Mouse (Mus musculus): Measurements from ENCODE around the gene Pakap. TPM values are rescaled to one million over a fixed set of nuclear protein-coding genes. Genes with fewer than 3 reads are reported as not detected.

The Pakap gene
- polyA plus RNA-seq, 1 experiment from 2014 or later = 46.0 TPM

GRCm38 (mm10) chr4:57723659-57724058 lies 155.7 kb downstream of the Pakap start:
- Histone ChIP-seq H3K4me2 (no peak overlapping the region), H3K9me3 (replicated peaks; ENCODE audit: control insufficient read depth, low read length) (no peaks in the 10 kb centered on the region), H3K27ac (ENCODE audit: low read depth, low read length) (no peak overlapping the region), H3K27me3 (ENCODE audit: control insufficient read depth, insufficient read depth, low read length) (no peaks in the 10 kb centered on the region), H3K36me3 (ENCODE audit: control insufficient read depth, insufficient read depth, low read length) (no peaks in the 10 kb centered on the region), H3K4me3 (ENCODE audit: low read depth, low read length) (no peak overlapping the region), H3K4me1 (ENCODE audit: control insufficient read depth, insufficient read depth, low read length) (peaks cover 7% of the 10 kb centered on the region; the same call in 1 of the 2 replicates), H3K9ac (ENCODE audit: low read depth, low read length) (no peak overlapping the region)
- no peak for ATAC-seq (replicated peaks; ENCODE audit: insufficient number of reproducible peaks, low FRiP score, low TSS enrichment)
- WGBS (ENCODE audit: insufficient replicate concordance) = 62% methylated on average over 2 of the region's 2 CpGs

GRCm38 (mm10) chr4:57725569-57725968 lies 157.6 kb downstream of the Pakap start:
- WGBS (ENCODE audit: insufficient replicate concordance) = 63% methylated on average over 1 of the region's 1 CpGs
- no peaks in the 10 kb centered on the region for H3K9me3 ChIP-seq (replicated peaks; ENCODE audit: control insufficient read depth, low read length)
- peaks cover 6% of the 10 kb centered on the region; the same call in 1 of the 2 replicates for H3K4me1 ChIP-seq (ENCODE audit: control insufficient read depth, insufficient read depth, low read length)

GRCm38 (mm10) chr4:57728611-57729183 lies 160.7 kb downstream of the Pakap start:
- no peaks in the 10 kb centered on the region for H3K27me3 ChIP-seq (ENCODE audit: control insufficient read depth, insufficient read depth, low read length)
- 74% methylated on average over 4 of the region's 4 CpGs for WGBS (ENCODE audit: insufficient replicate concordance)
- H3K36me3 ChIP-seq (ENCODE audit: control insufficient read depth, insufficient read depth, low read length) = no peaks in the 10 kb centered on the region
- H3K9ac ChIP-seq (ENCODE audit: low read depth, low read length) = no peak overlapping the region
- ATAC-seq (replicated peaks; ENCODE audit: insufficient number of reproducible peaks, low FRiP score, low TSS enrichment) = no peak
- no peak overlapping the region for H3K27ac ChIP-seq (ENCODE audit: low read depth, low read length)
- H3K4me3 ChIP-seq (ENCODE audit: low read depth, low read length) = no peak overlapping the region
- H3K4me2 ChIP-seq = no peak overlapping the region
- H3K4me1 ChIP-seq (ENCODE audit: control insufficient read depth, insufficient read depth, low read length) = peaks cover 6% of the 10 kb centered on the region; the same call in 1 of the 2 replicates
- no peaks in the 10 kb centered on the region for H3K9me3 ChIP-seq (replicated peaks; ENCODE audit: control insufficient read depth, low read length)

More at GRCm38 (mm10) chr4:57725569-57725968, 157.6 kb downstream of the Pakap start:
- Histone ChIP-seq H3K36me3 (ENCODE audit: control insufficient read depth, insufficient read depth, low read length) (no peaks in the 10 kb centered on the region), H3K27ac (ENCODE audit: low read depth, low read length) (no peak overlapping the region), H3K4me3 (ENCODE audit: low read depth, low read length) (no peak overlapping the region), H3K4me2 (no peak overlapping the region), H3K27me3 (ENCODE audit: control insufficient read depth, insufficient read depth, low read length) (no peaks in the 10 kb centered on the region), H3K9ac (ENCODE audit: low read depth, low read length) (no peak overlapping the region)
- no peak for ATAC-seq (replicated peaks; ENCODE audit: insufficient number of reproducible peaks, low FRiP score, low TSS enrichment)

GRCm38 (mm10) chr4:57730047-57730446 lies 162.1 kb downstream of the Pakap start:
- no peak overlapping the region for H3K27ac ChIP-seq (ENCODE audit: low read depth, low read length)

GRCm38 (mm10) chr4:57730801-57731598 lies 163.0 kb downstream of the Pakap start:
- no peak overlapping the region for H3K27ac ChIP-seq (ENCODE audit: low read depth, low read length)
- no peak overlapping the region for H3K4me2 ChIP-seq
- 71% methylated on average over 11 of the region's 11 CpGs for WGBS (ENCODE audit: insufficient replicate concordance)
- no peak for ATAC-seq (replicated peaks; ENCODE audit: insufficient number of reproducible peaks, low FRiP score, low TSS enrichment)
- no peak overlapping the region for H3K9ac ChIP-seq (ENCODE audit: low read depth, low read length)
- H3K9me3 ChIP-seq (replicated peaks; ENCODE audit: control insufficient read depth, low read length) = no peaks in the 10 kb centered on the region
- H3K27me3 ChIP-seq (ENCODE audit: control insufficient read depth, insufficient read depth, low read length) = no peaks in the 10 kb centered on the region
- H3K4me1 ChIP-seq (ENCODE audit: control insufficient read depth, insufficient read depth, low read length) = 0 out of 2 replicates have a peak, but pooled peaks cover 3% of the 10 kb centered on the region
- H3K4me3 ChIP-seq (ENCODE audit: low read depth, low read length) = no peak overlapping the region
- peaks cover 3% of the 10 kb centered on the region; the same call in 1 of the 2 replicates for H3K36me3 ChIP-seq (ENCODE audit: control insufficient read depth, insufficient read depth, low read length)

More at GRCm38 (mm10) chr4:57730047-57730446, 162.1 kb downstream of the Pakap start:
- 88% methylated on average over 6 of the region's 6 CpGs for WGBS (ENCODE audit: insufficient replicate concordance)
- no peak overlapping the region for H3K4me3 ChIP-seq (ENCODE audit: low read depth, low read length)
- ATAC-seq (replicated peaks; ENCODE audit: insufficient number of reproducible peaks, low FRiP score, low TSS enrichment) = no peak
- no peaks in the 10 kb centered on the region for H3K9me3 ChIP-seq (replicated peaks; ENCODE audit: control insufficient read depth, low read length)
- no peaks in the 10 kb centered on the region for H3K36me3 ChIP-seq (ENCODE audit: control insufficient read depth, insufficient read depth, low read length)
- H3K9ac ChIP-seq (ENCODE audit: low read depth, low read length) = no peak overlapping the region
- H3K27me3 ChIP-seq (ENCODE audit: control insufficient read depth, insufficient read depth, low read length) = no peaks in the 10 kb centered on the region
- 0 out of 2 replicates have a peak, but pooled peaks cover 3% of the 10 kb centered on the region for H3K4me1 ChIP-seq (ENCODE audit: control insufficient read depth, insufficient read depth, low read length)
- H3K4me2 ChIP-seq = no peak overlapping the region

GRCm38 (mm10) chr4:57732351-57732750 lies 164.4 kb downstream of the Pakap start:
- Histone ChIP-seq H3K27me3 (ENCODE audit: control insufficient read depth, insufficient read depth, low read length) (no peaks in the 10 kb centered on the region), H3K9ac (ENCODE audit: low read depth, low read length) (no peak overlapping the region), H3K4me1 (ENCODE audit: control insufficient read depth, insufficient read depth, low read length) (0 out of 2 replicates have a peak, but pooled peaks cover 3% of the 10 kb centered on the region), H3K9me3 (replicated peaks; ENCODE audit: control insufficient read depth, low read length) (no peaks in the 10 kb centered on the region), H3K36me3 (ENCODE audit: control insufficient read depth, insufficient read depth, low read length) (peaks cover 3% of the 10 kb centered on the region; the same call in 1 of the 2 replicates), H3K4me3 (ENCODE audit: low read depth, low read length) (no peak overlapping the region), H3K4me2 (no peak overlapping the region), H3K27ac (ENCODE audit: low read depth, low read length) (no peak overlapping the region)
- no peak for ATAC-seq (replicated peaks; ENCODE audit: insufficient number of reproducible peaks, low FRiP score, low TSS enrichment)
- 79% methylated on average over 5 of the region's 5 CpGs for WGBS (ENCODE audit: insufficient replicate concordance)

GRCm38 (mm10) chr4:57733445-57733844 lies 165.5 kb downstream of the Pakap start:
- Histone ChIP-seq H3K27me3 (ENCODE audit: control insufficient read depth, insufficient read depth, low read length) (no peaks in the 10 kb centered on the region), H3K27ac (ENCODE audit: low read depth, low read length) (no peak overlapping the region), H3K4me3 (ENCODE audit: low read depth, low read length) (no peak overlapping the region), H3K4me1 (ENCODE audit: control insufficient read depth, insufficient read depth, low read length) (0 out of 2 replicates have a peak, but pooled peaks cover 3% of the 10 kb centered on the region), H3K4me2 (no peak overlapping the region), H3K9ac (ENCODE audit: low read depth, low read length) (no peak overlapping the region), H3K9me3 (replicated peaks; ENCODE audit: control insufficient read depth, low read length) (no peaks in the 10 kb centered on the region), H3K36me3 (ENCODE audit: control insufficient read depth, insufficient read depth, low read length) (peaks cover 3% of the 10 kb centered on the region; the same call in 1 of the 2 replicates)
- no peak for ATAC-seq (replicated peaks; ENCODE audit: insufficient number of reproducible peaks, low FRiP score, low TSS enrichment)
- WGBS (ENCODE audit: insufficient replicate concordance) = 60% methylated on average over 3 of the region's 3 CpGs

GRCm38 (mm10) chr4:57735426-57735825 lies 167.4 kb downstream of the Pakap start:
- Histone ChIP-seq H3K27me3 (ENCODE audit: control insufficient read depth, insufficient read depth, low read length) (no peaks in the 10 kb centered on the region), H3K36me3 (ENCODE audit: control insufficient read depth, insufficient read depth, low read length) (peaks cover 3% of the 10 kb centered on the region; the same call in 1 of the 2 replicates), H3K4me3 (ENCODE audit: low read depth, low read length) (no peak overlapping the region), H3K9me3 (replicated peaks; ENCODE audit: control insufficient read depth, low read length) (no peaks in the 10 kb centered on the region), H3K4me2 (no peak overlapping the region), H3K27ac (ENCODE audit: low read depth, low read length) (no peak overlapping the region), H3K9ac (ENCODE audit: low read depth, low read length) (no peak overlapping the region), H3K4me1 (ENCODE audit: control insufficient read depth, insufficient read depth, low read length) (peaks cover 7% of the 10 kb centered on the region)
- no peak for ATAC-seq (replicated peaks; ENCODE audit: insufficient number of reproducible peaks, low FRiP score, low TSS enrichment)
- WGBS (ENCODE audit: insufficient replicate concordance) = 79% methylated on average over 5 of the region's 5 CpGs
